Mouse (Mus musculus) myocyte (in vitro differentiated cells): ENCODE measurements around the gene Gucy2g.

ENCODE experiments used
- CEBPB ChIP-seq: IDR thresholded peaks from 2 replicates; pipeline ENCODE4 v1.6.1; 2011; ENCODE audit warnings: mild to moderate bottlenecking, moderate library complexity; ENCODE audit not compliant: poor library complexity, insufficient read depth, severe bottlenecking
- E2F4 ChIP-seq: IDR thresholded peaks from one replicate; pipeline ENCODE4 v1.6.1; 2011; ENCODE audit warnings: mild to moderate bottlenecking, control low read depth, moderate library complexity; ENCODE audit not compliant: insufficient read depth
- POLR2A ChIP-seq: IDR thresholded peaks from one replicate; pipeline ENCODE4 v1.6.1; 2011; ENCODE audit warnings: low read depth, mild to moderate bottlenecking, control low read depth, moderate library complexity; ENCODE audit not compliant: insufficient read length

DNA sequence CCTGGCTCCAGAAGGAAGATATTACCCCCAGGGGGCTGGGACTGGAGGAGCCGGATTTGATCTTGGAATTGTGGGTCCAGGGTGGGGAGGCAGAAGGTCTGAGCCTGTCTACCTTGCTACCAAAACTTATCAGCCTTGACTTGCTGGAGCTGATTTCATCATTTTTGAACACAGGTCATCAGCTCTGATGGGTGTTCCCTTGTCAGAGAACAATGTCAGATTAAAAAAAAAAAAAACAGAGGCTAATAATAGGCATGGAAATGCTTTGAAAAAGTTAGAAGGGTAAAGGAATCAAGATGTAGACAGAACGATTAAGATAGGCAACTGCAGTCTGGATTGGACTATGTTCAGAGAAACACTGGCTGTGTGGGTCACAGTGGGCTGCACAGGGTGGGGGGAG, 49.4 kb downstream of the Gucy2g start:
- TF ChIP-seq POLR2A (no peak), E2F4 (no peak), CEBPB (no peak)
